Mouse (Mus musculus) liver, embryonic 12.5 days (tissue): ENCODE measurements around the gene Chl1. TPM values are rescaled to one million over a fixed set of nuclear protein-coding genes. Genes with fewer than 3 reads are reported as not detected.

Experiments
- ATAC-seq: fragments of 200-750 bp; cut with Nextera tagmentation; 2 replicates; pipeline ENCODE4 v1.8.0; 2017; ENCODE audit warnings: moderate number of reproducible peaks, mild to moderate bottlenecking, moderate library complexity
- H3K27ac ChIP-seq: fragments of 300-500 bp; sonication (generic); 2 replicates; pipeline ENCODE4 v1.5.1; 2016; ENCODE audit warnings: mild to moderate bottlenecking
- H3K27me3 ChIP-seq: fragments of 300-500 bp; sonication (generic); replicated peaks from 2 replicates; pipeline ENCODE4 v1.6.1; 2016; ENCODE audit warnings: mild to moderate bottlenecking, moderate library complexity
- H3K36me3 ChIP-seq: fragments of 300-500 bp; sonication (generic); 2 replicates; pipeline ENCODE4 v1.6.1; 2016; ENCODE audit warnings: mild to moderate bottlenecking, moderate library complexity
- H3K4me1 ChIP-seq: fragments of 300-500 bp; sonication (generic); 2 replicates; pipeline ENCODE4 v1.6.1; 2016
- H3K4me2 ChIP-seq: fragments of 300-500 bp; sonication (generic); 2 replicates; pipeline ENCODE4 v1.6.1; 2016; ENCODE audit warnings: mild to moderate bottlenecking, moderate library complexity
- H3K4me3 ChIP-seq: fragments of 300-500 bp; sonication (generic); 2 replicates; pipeline ENCODE4 v1.5.1; 2016; ENCODE audit warnings: mild to moderate bottlenecking, moderate library complexity
- H3K9ac ChIP-seq: fragments of 300-500 bp; sonication (generic); 2 replicates; pipeline ENCODE4 v1.6.1; 2016; ENCODE audit warnings: mild to moderate bottlenecking, moderate library complexity
- H3K9me3 ChIP-seq: fragments of 300-500 bp; sonication (generic); replicated peaks from 2 replicates; pipeline ENCODE4 v1.6.1; 2016; ENCODE audit warnings: mild to moderate bottlenecking, moderate library complexity
- WGBS: fragments of 180-500 bp; shearing (Covaris S2); methylation state at CpG from one replicate; pipeline ENCODE4 v1.1.7; 2016; ENCODE audit not compliant: insufficient replicate concordance; 5-methylcytosine and 5-hydroxymethylcytosine counted together
- polyA plus RNA-seq: library from polyadenylated mRNA; unstranded; fragments of >200 nt; fragmentation: Nextera tagmentation; extraction: Ambion mirVana; gene quantifications from 2 replicates; pipeline ENCODE4 v1.2.1, GENCODE M21; 2016

Gene Chl1
- polyA plus RNA-seq, 1 experiment from 2014 or later = 0.06 TPM

DNA sequence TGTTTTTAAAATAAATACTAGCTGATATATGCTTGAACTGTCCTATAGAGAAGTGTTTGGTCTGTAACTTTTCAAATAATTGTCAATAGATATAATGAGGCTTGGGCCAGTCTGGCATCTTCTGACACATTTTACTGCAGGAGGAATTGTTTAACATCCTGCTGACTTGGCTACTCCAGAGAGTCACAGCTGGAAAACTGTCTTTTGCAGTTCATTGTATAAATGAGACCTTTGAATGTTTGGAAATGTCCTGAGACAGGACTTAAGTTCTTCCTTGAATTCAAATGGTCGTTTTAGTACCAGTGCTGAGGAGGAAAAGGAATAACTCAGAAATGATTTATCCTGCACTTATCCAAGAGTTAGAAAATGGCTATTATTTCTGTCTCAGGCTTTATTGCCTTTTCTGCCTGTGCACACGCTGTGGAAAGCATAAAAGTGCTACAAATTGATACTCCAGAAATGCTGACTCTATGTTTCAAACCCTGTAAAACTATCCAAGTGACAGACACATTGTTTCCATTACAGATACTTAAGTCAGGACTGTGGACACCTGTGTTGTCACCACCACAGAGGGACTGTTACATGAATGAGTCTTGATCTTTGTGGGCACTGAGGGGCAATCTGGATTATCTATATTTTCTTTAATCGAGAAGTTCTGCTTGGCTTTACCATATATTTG, 105.7 kb downstream of the Chl1 start:
- Histone ChIP-seq H3K9ac (no peak overlapping the region), H3K36me3 (no peaks in the 10 kb centered on the region), H3K9me3 (no peaks in the 10 kb centered on the region), H3K27me3 (no peaks in the 10 kb centered on the region), H3K27ac (no peak overlapping the region), H3K4me3 (no peak overlapping the region), H3K4me2 (no peak overlapping the region), H3K4me1 (no peaks in the 10 kb centered on the region)
- WGBS = 46% methylated on average over 3 of the region's 3 CpGs
- no peak for ATAC-seq

DNA sequence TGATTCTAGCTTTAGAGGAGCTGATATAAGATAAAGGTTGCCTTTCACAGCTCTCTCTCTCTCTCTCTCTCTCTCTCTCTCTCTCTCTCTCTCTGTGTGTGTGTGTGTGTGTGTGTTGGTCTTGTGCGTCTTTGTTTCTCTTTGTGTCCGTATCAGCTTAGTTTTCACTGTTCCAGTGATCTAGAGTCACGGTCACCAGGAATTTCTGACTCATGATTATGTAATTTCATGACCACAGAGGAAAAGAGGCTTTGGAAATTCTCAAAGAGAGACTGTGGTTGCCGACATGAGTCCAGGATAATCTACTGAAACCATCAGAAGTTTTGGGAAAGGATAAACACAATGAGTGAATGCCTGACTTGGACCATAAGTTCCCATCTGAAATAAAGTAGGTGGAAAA, 110.5 kb downstream of the Chl1 start:
- Histone ChIP-seq H3K36me3 (no peaks in the 10 kb centered on the region), H3K4me2 (no peak overlapping the region), H3K9me3 (no peaks in the 10 kb centered on the region), H3K27me3 (no peaks in the 10 kb centered on the region), H3K4me3 (no peak overlapping the region), H3K4me1 (no peaks in the 10 kb centered on the region), H3K27ac (no peak overlapping the region), H3K9ac (no peak overlapping the region)
- 51% methylated on average over 4 of the region's 4 CpGs for WGBS
- no peak for ATAC-seq

DNA sequence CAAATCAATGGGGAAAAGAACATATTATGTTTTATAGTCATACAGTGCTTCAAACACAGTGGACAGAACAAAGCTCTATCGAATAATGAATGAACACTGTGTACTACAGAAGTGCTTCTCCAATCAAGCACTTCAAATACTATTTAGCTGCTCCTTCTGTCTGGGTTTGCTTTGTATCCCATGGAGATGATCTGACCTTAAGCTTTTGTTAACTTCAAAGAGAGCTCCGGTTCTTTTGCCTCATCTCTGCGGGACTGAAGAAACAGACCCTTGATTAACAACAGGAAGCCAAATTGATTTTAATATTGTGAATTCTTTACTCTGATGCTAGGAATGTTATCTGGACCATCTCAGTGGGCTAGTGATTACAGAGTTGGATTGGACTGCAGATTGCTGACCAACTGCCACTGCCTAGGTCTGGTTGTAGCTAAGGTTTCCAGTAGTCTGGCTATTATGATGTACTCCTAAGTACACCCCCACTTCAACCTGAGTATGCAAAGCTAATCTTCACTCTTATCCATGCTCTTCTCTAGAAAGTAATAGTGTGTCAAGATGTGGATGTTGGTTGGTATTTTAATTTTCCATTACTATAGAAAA, 111.8 kb downstream of the Chl1 start:
- no peak for ATAC-seq

DNA sequence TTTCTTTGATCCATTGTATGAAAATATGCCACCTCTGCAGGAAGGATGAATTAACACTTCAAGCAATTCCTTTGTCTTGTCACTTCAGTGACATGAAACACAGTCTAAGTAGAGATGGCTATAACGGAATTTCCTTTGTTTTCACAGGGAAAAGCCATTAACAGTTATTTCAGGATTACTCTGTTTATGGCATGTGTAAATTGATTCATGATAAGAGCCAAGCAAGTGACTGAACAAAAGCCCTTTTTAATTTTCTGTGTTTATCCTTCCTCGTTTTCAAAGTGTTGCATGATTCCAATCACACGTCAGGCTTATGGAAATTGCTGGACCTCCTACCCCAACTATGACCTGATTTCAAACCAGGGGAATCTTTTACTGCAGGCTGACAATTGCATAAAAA, 122.5 kb downstream of the Chl1 start:
- ATAC-seq = no peak
- no peaks in the 10 kb centered on the region for H3K36me3 ChIP-seq
- 43% methylated on average over 3 of the region's 3 CpGs for WGBS
- H3K27ac ChIP-seq = no peak overlapping the region
- no peaks in the 10 kb centered on the region for H3K4me1 ChIP-seq
- no peaks in the 10 kb centered on the region for H3K9me3 ChIP-seq
- no peak overlapping the region for H3K4me3 ChIP-seq
- no peak overlapping the region for H3K9ac ChIP-seq
- H3K4me2 ChIP-seq = no peak overlapping the region
- H3K27me3 ChIP-seq = no peaks in the 10 kb centered on the region

More for the DNA sequence above, 111.8 kb downstream of the Chl1 start:
- 72% methylated on average over 3 of the region's 3 CpGs for whole genome bisulfite sequencing
- Histone ChIP-seq H3K9ac (no peak overlapping the region), H3K27me3 (no peaks in the 10 kb centered on the region), H3K27ac (no peak overlapping the region), H3K4me2 (no peak overlapping the region), H3K36me3 (no peaks in the 10 kb centered on the region), H3K9me3 (no peaks in the 10 kb centered on the region), H3K4me3 (no peak overlapping the region), H3K4me1 (no peaks in the 10 kb centered on the region)

DNA sequence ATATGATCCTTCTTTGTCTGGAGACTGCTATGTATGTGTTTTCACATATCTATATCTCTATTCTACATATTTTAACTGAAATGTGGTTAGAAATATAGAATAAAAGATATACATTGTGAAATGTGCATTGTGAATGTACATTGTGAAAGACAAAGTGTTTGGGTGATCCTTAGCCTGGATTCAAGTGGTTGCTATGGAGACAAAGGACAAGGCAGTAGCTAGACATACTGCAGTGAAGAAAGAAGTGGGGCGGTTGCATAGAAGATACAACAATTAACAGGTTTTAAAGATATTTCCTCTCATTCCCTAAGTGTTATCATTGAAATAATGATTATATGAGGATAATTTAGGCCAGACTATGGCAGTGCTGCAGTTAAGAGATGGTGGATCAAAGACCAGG, 146.4 kb downstream of the Chl1 start:
- H3K27me3 ChIP-seq = no peaks in the 10 kb centered on the region
- H3K4me1 ChIP-seq = no peaks in the 10 kb centered on the region
- no peak overlapping the region for H3K27ac ChIP-seq
- H3K9me3 ChIP-seq = no peaks in the 10 kb centered on the region
- no peaks in the 10 kb centered on the region for H3K36me3 ChIP-seq
- no peak for ATAC-seq
- 83% methylated on average over 1 of the region's 1 CpGs for whole genome bisulfite sequencing
- no peak overlapping the region for H3K9ac ChIP-seq
- no peak overlapping the region for H3K4me3 ChIP-seq
- no peak overlapping the region for H3K4me2 ChIP-seq

DNA sequence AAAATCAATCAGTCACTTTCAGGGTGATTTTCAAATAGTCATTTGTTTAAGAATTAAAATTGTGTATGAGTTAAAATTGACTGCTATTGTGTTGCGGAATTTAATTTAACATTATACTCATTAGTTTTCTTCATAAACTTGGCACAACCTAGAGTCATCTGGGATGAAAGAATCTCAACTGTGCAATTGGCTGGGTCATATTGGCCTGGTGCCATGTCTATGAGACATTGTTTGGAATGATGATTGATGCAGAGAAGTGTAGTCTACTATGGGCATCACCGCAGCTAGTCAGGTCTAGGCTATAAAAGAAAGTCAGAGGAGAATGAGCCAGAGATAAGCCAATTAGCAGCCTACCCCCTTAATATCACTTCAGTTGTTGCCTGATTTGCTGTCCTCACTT, 148.8 kb downstream of the Chl1 start:
- H3K9me3 ChIP-seq = no peaks in the 10 kb centered on the region
- H3K36me3 ChIP-seq = no peaks in the 10 kb centered on the region
- no peak overlapping the region for H3K4me2 ChIP-seq
- 86% methylated on average over 2 of the region's 2 CpGs for WGBS
- no peak overlapping the region for H3K9ac ChIP-seq
- H3K27me3 ChIP-seq = no peaks in the 10 kb centered on the region
- ATAC-seq = no peak
- H3K27ac ChIP-seq = no peak overlapping the region
- no peaks in the 10 kb centered on the region for H3K4me1 ChIP-seq
- no peak overlapping the region for H3K4me3 ChIP-seq

DNA sequence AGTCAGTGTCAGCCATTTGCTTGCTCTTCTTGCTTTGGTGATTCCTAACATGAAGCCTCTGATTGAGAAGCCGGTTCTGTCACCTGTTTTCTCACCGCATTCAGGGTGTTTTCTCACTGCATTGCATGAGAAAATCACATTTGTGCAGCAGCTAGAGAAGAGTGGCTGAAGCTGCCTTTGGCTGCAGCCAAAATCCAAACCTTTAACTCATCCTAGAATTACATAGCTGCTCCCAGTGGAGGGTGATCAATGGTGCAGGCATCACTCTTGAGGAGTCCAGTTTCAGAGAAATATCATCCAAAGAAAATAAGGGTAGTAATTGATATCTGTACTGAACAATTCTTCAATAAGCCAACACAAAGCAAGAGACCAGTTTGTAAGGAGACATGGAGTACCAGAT, 154.8 kb downstream of the Chl1 start:
- Histone ChIP-seq H3K4me3 (no peak overlapping the region), H3K27me3 (no peaks in the 10 kb centered on the region), H3K36me3 (no peaks in the 10 kb centered on the region), H3K4me2 (no peak overlapping the region), H3K9ac (no peak overlapping the region), H3K27ac (no peak overlapping the region), H3K9me3 (no peaks in the 10 kb centered on the region), H3K4me1 (no peaks in the 10 kb centered on the region)
- no peak for ATAC-seq
- 80% methylated on average over 2 of the region's 2 CpGs for WGBS

DNA sequence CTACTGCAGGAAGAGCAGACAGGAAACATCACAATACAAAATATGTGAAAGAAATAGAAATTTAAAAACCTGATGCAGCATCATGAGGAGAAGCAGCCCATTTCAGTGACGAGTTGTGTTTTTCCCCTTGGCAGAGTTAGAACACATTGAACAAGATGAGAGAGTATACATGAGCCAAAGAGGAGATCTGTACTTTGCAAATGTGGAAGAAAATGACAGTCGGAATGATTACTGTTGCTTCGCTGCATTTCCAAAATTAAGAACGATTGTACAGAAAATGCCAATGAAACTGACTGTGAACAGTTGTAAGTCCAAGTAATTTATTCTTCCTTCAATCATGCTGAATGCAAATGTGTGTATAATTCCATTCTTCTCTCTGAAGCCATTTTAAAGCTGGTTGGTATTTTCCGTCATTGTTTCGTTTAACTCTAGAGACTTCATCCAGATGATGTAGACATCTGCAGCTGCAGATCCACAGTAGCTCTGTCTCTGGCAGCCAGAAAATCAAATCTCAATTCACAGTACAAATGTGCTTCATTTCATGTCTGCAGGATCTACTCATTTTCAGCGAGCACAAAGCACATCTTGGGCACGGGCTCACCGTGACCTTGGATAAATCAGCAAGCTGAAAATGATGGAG, 155.4 kb downstream of the Chl1 start:
- 70% methylated on average over 9 of the region's 9 CpGs for WGBS
- H3K4me2 ChIP-seq = no peak overlapping the region

DNA sequence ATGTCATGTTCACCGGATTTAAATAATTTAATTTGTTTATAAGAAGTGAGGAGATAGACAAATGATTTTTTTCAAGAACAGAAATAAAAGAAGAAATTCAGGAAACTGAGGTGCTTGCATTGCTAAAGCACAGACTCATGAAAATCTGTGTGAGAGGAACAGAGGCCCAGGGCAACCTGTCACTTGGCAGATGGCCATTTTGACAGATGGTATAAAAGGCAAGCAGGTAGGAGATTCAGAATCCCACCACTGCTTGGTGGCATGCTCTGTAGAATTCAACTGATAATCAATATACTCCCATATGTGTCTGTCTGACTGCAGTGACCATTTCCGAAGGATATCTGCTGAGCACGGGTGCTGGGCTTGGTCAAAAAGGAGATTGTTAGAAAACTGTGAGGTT, 162.7 kb downstream of the Chl1 start:
- no peaks in the 10 kb centered on the region for H3K4me1 ChIP-seq
- no peaks in the 10 kb centered on the region for H3K27me3 ChIP-seq
- no peaks in the 10 kb centered on the region for H3K9me3 ChIP-seq
- no peak overlapping the region for H3K4me2 ChIP-seq
- H3K4me3 ChIP-seq = no peak overlapping the region
- 70% methylated on average over 3 of the region's 3 CpGs for WGBS
- no peak for ATAC-seq
- no peaks in the 10 kb centered on the region for H3K36me3 ChIP-seq
- no peak overlapping the region for H3K9ac ChIP-seq
- no peak overlapping the region for H3K27ac ChIP-seq

More for the DNA sequence above, 155.4 kb downstream of the Chl1 start:
- H3K4me3 ChIP-seq = no peak overlapping the region
- no peak overlapping the region for H3K9ac ChIP-seq
- no peak overlapping the region for H3K27ac ChIP-seq
- no peaks in the 10 kb centered on the region for H3K4me1 ChIP-seq
- H3K36me3 ChIP-seq = no peaks in the 10 kb centered on the region
- no peaks in the 10 kb centered on the region for H3K9me3 ChIP-seq
- H3K27me3 ChIP-seq = no peaks in the 10 kb centered on the region
- no peak for ATAC-seq

DNA sequence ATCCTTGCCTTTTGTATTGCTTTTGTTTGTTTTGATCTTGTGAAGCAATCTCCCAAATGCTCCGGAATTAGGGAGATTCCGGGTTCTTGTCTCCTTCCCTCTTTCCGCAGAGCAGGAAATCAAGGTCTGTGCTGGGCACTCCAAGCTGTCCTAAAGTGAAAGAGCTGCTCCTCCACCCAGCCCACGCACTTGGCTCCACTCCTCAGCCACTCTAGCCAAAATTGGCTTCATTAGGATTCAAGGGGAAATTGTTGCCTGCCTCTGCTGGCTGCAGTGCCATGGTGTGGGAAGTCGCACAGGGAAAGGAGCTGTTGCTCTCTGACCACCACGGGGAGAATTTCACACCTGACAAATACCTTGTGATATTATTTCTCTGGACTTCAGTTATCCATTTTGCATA, 163.9 kb downstream of the Chl1 start:
- Histone ChIP-seq H3K36me3 (no peaks in the 10 kb centered on the region), H3K9me3 (no peaks in the 10 kb centered on the region), H3K4me2 (no peak overlapping the region), H3K4me1 (no peaks in the 10 kb centered on the region), H3K27me3 (no peaks in the 10 kb centered on the region), H3K4me3 (no peak overlapping the region), H3K9ac (no peak overlapping the region), H3K27ac (no peak overlapping the region)
- ATAC-seq = no peak
- WGBS = 61% methylated on average over 6 of the region's 6 CpGs

DNA sequence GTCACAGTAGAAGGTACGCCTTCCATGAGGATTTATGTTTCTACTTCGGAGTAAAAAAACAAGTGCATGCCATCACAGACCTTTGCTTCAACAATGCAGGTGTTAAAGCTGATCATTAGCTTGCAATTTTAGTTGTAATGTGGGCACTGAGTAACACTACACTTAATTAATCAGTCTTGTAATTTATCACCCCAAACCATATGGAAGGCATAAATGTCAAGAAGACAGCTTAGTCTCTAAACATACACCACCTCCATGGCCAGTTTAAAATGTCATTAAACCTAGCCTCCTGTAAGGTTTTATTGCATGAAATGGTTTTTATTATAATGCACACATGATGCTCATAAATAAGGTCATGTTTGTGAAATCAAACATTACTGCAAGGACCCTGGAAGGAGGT, 164.8 kb downstream of the Chl1 start:
- 78% methylated on average over 2 of the region's 2 CpGs for WGBS
- no peak overlapping the region for H3K27ac ChIP-seq
- no peak overlapping the region for H3K9ac ChIP-seq
- H3K4me2 ChIP-seq = no peak overlapping the region
- H3K9me3 ChIP-seq = no peaks in the 10 kb centered on the region
- no peaks in the 10 kb centered on the region for H3K27me3 ChIP-seq
- no peak overlapping the region for H3K4me3 ChIP-seq
- H3K36me3 ChIP-seq = no peaks in the 10 kb centered on the region
- H3K4me1 ChIP-seq = no peaks in the 10 kb centered on the region
- no peak for ATAC-seq

DNA sequence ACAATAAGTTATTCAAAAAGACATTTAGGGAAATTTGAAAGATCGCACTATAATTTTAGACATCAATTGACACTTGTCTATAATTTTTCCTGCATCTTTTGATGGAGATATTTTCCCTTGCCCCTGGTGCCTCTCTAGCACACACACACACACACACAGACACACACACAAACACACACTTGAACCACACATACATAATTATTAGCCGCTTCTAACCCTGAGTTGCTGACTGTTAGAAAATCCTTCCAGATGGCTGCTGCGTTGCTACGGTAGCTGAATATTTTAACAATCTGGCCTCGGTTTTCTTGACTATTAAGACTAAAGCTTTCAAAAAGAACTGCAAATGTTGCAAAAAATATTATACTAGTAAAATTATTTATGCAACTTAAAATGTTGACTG, 166.3 kb downstream of the Chl1 start:
- H3K9ac ChIP-seq = no peak overlapping the region
- H3K9me3 ChIP-seq = no peaks in the 10 kb centered on the region
- WGBS = 76% methylated on average over 5 of the region's 5 CpGs
- no peak for ATAC-seq
- no peaks in the 10 kb centered on the region for H3K4me1 ChIP-seq
- H3K36me3 ChIP-seq = no peaks in the 10 kb centered on the region
- H3K27me3 ChIP-seq = no peaks in the 10 kb centered on the region
- no peak overlapping the region for H3K4me3 ChIP-seq
- no peak overlapping the region for H3K4me2 ChIP-seq
- no peak overlapping the region for H3K27ac ChIP-seq
